Mouse (Mus musculus) bone marrow macrophage, adult 2 months (primary cell): ENCODE data around the gene Nomo1.

Source experiments
- CTCF ChIP-seq: IDR thresholded peaks from 2 replicates; pipeline ENCODE4 v1.5.1; 2012; ENCODE audit warnings: low read depth, mild to moderate bottlenecking, low read length, moderate library complexity
- POLR2A ChIP-seq: IDR thresholded peaks from 2 replicates; pipeline ENCODE4 v1.6.1; 2012; ENCODE audit warnings: mild to moderate bottlenecking, low read depth, low read length, borderline replicate concordance

- TF ChIP-seq CTCF (no peak), POLR2A (no peak)
These were observed 82.7 kb downstream of the Nomo1 start for GRCm38 (mm10) chr7:46116118-46116581.
